Mouse (Mus musculus) left cerebral cortex, postnatal 36 days (tissue): ENCODE measurements around the gene Cbln4. TPM values are rescaled to one million over a fixed set of nuclear protein-coding genes. Genes with fewer than 3 reads are reported as not detected.

Experiments
- DNase-seq, 2 experiments: peaks; one replicate each; pipeline ENCODE4 v3.0.0; 2021 to 2022; ENCODE audit warnings: low spot score in 2 of 2, mixed read lengths in 1 of 2
- intact Hi-C: fragments of 180-260 bp; cut with DNase I; formaldehyde crosslinking; loops from one replicate; pipeline ENCODE4 v1.15.1; 2025
- total RNA-seq, 2 experiments: library from RNA; stranded (reverse); gene quantifications; 2 replicates each; pipeline ENCODE4 v1.2.3; 2021

Gene Cbln4
- 10 to 100 TPM; 20.0 to 22.1 TPM for total RNA-seq

DNA sequence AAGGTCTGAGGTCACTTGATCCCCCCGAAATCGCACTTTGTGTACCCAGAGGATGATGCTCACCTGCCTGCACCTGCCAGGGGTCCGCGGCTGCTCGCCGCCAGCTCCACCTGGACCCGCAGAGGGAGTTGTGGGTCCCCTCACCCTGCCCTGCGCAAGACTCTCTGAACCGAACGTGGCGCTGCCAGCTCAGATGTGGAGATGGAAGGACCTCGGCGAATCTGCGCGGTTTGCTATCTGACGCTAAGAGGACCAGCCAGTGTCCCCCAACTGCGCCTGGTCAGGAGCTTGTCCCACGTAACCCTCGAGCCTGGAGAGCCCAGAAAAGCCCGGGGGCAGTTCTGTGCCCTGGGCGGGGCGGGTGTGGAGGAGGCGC lies at the start of gene Cbln4:
Gene Cbln4 (minus strand): TSS at position 232 of the 376 bp plus-strand sequence.
- intact Hi-C loops, result loop anchor here (10.0 kb wide), 1 partner anchor 162 kb away; no protein-coding TSS in a partner anchor
- DNase-seq, result peak in 1 of 2 experiments; percentile 21

- intact Hi-C loops, result no loop called here
- no peak for DNase-seq
Measured at GRCm38 (mm10) chr2:172078596-172078995, 35.3 kb upstream of the Cbln4 start.

DNA sequence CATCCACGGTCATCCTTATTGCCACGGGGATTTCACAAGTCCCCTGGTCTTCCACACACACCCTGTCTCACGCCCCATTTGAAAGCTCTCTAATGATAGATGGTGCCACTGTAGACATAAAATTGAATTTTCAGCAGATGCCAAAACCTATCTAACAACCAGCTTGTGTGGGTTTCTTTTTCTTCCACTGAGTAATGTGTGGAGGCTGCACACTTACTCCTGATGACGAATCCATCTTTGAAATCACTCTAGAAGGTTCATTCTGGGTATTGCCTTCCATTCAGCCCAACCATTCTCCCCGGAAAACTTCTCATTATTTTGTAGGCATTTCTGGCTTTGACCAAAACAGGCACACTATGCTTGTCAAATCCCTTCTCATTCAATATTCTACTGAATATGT lies 33.0 kb upstream of the Cbln4 start:
- intact Hi-C loops, result no loop called here
- no peak for DNase-seq

DNA sequence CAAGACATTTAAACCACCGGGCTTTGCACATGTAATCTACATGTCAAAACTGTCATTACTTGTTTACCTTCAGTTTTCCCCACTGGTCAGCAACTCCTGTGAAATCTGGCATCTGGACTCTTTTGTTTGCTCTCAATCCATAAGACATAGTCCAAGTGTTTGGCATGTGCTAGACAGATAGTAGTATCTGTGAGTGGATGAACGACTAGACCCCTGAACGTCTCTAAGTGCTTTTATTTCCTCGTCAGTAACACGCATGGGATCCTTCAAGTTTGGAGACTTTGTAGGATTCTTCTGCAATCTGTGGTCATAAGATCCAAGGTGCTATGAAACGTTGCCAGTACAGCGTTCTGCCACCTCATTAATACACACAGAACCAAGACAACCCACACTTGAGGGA lies 19.6 kb upstream of the Cbln4 start:
- intact Hi-C loops, result no loop called here
- DNase-seq, result no peak

GRCm38 (mm10) chr2:172059747-172060146 lies 16.5 kb upstream of the Cbln4 start:
- no peak for DNase-seq
- intact Hi-C loops, result no loop called here

DNA sequence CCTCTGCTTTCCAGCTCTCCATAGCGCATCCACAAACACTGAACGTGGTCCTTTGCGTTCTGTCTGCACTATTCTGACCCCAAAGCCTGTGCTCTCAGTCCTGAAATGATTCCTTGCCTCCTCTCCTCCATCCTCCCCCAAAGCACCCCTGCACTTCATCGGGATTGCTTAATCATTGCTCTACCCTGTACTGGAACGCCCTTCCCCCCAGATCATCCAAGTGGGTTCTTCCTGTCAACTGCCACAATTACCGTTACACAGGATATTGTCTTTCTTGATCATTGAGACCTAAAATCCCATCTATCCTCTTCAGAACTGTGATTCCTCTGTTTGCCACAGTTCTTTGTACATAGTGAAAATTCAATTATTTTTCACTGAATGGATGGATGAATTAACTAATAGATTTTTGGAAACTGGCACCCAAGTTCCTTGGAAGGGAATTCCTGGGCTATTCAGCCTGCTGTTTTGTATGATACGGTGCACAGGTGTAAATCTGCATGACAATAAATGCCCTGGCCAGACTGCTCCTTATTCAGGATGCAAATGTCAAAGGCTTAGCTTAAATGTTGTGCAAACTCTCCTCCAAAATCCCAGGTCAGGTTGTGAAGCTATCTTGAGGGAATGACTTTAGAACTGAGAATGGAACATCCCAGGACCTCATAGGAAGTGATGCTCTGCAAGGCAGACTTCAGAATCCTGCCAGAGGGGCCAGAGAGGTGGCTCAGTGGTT lies 15.8 kb upstream of the Cbln4 start:
- intact Hi-C loops, result no loop called here

DNA sequence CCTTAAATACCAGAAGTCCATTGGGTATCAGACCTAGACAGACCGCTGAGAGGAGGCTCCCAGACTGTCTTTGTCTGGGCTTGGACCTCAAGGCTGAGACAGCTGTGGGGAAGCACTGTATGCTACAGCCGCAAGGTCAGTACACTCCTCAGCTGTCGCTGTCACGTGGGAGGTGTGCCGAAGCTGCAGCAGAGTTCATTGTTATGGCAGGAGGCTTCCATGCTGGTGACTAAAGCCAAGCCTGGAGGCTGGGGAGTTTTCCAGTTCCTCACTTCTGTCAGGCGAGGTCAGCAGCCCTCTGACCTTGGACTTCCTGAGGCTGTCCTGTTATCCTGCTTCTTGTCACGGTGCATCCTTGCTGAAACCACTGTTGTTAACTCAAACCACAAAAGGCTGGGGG lies 2.7 kb upstream of the Cbln4 start:
- no peak for DNase-seq
- intact Hi-C loops, result loop anchor here (10.0 kb wide), 1 partner anchor 159 kb away; no protein-coding TSS in a partner anchor

More for the DNA sequence above, 15.8 kb upstream of the Cbln4 start:
- no peak for DNase-seq

DNA sequence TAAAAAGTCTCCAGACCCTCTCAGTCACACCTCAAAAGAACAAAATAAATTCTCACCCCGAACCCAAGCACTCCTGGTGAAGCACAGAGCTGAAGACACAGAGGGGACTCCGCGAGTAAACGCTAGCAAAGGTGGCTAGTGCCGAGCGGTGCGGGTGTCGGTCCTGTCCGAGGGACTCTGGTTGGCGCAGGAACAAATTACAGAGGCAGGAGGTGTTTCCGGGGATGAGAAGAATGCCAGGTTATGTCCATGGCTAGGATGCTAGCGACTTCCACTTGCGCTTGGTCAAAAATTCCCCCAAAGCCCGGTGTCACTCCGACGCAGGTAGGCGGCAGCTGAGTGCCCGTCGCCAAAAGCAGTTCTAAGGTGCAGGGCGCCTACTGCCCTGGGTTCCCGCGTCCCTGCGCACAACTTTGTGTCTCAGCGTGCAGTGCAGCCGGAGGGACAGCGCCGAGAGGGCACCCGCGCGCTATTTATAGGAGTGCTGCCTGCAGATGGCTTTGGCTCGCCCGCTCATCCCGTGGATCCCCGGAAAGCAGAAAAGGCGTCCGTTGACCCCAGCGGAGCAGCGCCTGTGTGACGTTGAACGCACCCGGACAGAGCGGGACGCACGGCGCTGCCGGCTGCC lies 545 bp downstream of the Cbln4 start:
- intact Hi-C loops, result loop anchor here (10.0 kb wide), 1 partner anchor 162 kb away; no protein-coding TSS in a partner anchor
- peak; percentile 17 to 31 for DNase-seq

- intact Hi-C loops, result loop anchor here (10.0 kb wide), 1 partner anchor 163 kb away; no protein-coding TSS in a partner anchor
- peak; percentile 68 to 76 for DNase-seq
Measured at GRCm38 (mm10) chr2:172042125-172042524, 1.1 kb downstream of the Cbln4 start.

DNA sequence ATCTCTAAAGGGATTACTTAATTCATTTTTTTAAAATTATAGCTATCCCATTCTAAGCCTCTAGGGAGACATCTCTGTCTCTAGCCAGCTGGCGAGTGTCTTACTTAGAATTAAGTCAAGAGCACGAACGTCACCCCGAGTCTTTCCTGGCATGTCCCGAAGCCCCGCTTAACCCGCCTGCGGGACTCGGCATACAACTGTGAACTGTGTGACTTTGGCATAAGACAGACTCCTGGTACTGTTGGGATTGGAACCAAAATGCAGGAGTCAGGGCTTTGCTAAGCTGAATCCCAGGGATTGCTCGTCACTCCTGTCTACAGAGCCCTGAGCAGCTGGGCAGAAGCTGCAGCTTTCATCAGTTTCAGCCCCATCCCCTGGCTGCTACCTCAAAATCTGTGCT lies 2.4 kb downstream of the Cbln4 start:
- DNase-seq, result peak; percentile 12 to 17
- intact Hi-C loops, result loop anchor here (10.0 kb wide), 1 partner anchor 164 kb away; no protein-coding TSS in a partner anchor

DNA sequence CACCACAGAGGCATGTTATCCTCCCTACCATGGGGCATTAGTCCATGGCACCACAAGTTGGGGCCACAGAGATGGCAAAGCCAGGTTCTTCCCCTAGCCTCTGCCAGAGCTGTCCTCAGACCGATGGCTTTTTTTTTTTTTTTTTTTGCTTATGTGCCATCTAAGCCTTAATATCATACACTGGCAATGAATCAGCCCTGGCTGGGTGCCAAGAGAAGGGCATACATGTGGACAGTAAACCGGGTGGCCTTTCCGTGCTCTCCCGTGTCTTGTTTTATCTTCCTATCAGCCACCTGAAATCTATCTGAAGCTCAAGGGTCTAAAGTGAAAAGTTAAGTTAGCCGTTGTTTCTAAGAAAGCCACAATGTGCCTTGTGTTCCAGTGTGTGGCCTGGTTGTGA lies 3.7 kb downstream of the Cbln4 start:
- no peak for DNase-seq
- intact Hi-C loops, result no loop called here

- intact Hi-C loops, result no loop called here
- DNase-seq, result no peak
Measured at GRCm38 (mm10) chr2:172034281-172034680, 9.0 kb downstream of the Cbln4 start.

- intact Hi-C loops, result no loop called here
- no peak for DNase-seq
Measured at GRCm38 (mm10) chr2:172025459-172026130, 17.7 kb downstream of the Cbln4 start.

DNA sequence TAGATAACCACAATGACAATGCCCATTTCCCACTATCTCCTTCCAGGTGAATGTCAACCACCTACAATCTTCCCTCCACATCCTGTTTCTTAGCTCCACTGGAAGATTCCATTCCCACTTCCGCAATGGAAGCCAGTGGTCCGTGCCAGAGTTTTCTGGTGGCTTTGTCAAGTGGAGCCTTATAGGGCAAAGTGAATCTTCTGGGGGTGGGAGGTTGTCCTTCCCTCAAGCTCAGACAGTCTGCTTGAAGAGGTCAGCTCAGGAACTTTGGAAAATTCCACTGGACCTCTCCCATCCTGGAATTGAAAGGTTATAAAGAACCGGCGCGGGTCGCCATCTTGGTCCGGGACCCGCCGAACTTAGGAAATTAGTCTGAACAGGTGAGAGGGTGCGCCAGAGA lies 36.5 kb downstream of the Cbln4 start:
- no peak for DNase-seq
- intact Hi-C loops, result no loop called here

DNA sequence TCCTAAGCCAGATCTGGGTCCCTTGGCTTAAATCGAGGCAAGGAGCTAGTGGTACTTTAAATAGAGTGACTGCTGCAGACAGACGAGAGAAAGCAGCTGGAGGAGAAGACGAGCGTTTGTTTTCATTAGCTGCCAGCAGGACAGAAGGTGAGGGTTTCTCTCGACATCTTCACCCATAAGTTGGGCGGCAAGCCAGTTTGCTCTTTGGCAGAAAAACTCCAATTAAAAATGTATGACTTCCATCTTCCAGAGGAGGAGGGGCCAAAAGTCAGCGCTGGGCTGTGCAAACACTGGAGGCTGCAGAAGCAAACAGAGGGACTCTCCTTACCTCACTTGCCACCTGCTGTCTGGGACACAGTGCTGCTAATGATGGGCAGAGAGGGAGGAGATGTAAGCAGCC lies 37.3 kb downstream of the Cbln4 start:
- no peak for DNase-seq
- intact Hi-C loops, result no loop called here

GRCm38 (mm10) chr2:172004029-172004984 lies 39.0 kb downstream of the Cbln4 start:
- DNase-seq, result no peak
- intact Hi-C loops, result no loop called here

DNA sequence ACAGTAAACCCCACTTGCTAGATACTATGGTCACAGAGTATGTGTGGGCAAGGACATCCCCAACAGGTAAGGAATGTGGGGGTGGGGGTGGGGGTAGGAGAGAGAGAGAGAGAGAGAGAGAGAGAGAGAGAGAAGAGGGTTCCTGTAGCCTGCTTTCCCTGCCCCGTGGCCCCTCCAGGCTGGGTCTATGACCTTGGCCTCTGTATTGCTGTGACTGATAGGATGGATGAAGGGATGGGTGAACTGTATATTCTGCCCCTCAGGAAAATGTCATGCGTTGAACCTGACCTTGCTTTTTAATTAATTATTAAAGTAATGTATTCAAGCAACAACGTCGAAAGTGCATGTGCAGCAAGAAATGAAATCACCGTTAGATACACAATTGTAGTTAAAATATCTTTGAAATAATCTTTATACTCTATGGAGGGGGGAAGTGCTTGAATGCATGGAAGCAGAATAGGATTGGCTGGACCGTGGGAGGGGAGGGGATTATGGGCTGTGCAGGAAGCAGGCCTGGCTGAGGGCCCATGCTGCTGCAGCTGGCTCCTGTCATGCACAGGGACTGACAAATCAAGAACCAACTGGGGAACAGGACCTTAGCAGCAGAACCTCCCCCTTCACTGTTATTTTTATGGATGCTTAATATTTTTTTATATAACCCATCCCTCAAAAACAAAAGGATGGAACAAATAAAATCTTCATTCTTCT lies 46.1 kb downstream of the Cbln4 start:
- intact Hi-C loops, result no loop called here
- DNase-seq, result no peak

- no peak for DNase-seq
- intact Hi-C loops, result no loop called here
Measured at GRCm38 (mm10) chr2:171994861-171995260, 48.4 kb downstream of the Cbln4 start.

DNA sequence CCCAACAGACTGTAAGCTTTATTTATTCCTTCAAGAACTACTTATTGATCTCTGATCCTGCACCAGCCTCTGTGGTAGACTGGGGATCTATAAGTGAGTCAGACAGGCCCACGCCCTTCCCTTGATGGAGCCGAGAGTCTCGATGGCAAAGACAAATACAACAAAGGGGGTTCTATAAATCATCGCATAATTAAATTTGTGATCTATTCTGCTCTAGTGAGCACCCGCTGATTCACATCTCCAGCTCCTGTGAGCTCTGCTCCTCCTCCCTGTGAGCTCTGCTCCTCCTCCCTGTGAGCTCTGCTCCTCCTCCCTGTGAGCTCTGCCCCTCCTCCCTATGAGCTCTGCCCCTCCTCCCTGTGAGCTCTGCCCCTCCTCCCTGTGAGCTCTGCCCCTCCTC lies 49.0 kb downstream of the Cbln4 start:
- no peak for DNase-seq
- intact Hi-C loops, result no loop called here
